Mouse (Mus musculus) neural tube, embryonic 11.5 days (tissue): ENCODE measurements around the gene Hsh2d. TPM values are rescaled to one million over a fixed set of nuclear protein-coding genes. Genes with fewer than 3 reads are reported as not detected.

Source experiments
- ATAC-seq: fragments of 200-750 bp; cut with Nextera tagmentation; 2 replicates; pipeline ENCODE4 v1.8.0; 2017; ENCODE audit warnings: moderate number of reproducible peaks, mild to moderate bottlenecking, moderate TSS enrichment, moderate library complexity; ENCODE audit not compliant: insufficient read depth, low FRiP score, low TSS enrichment
- DNase-seq: peaks from one replicate; pipeline ENCODE4 v3.0.0-alpha.2; 2015; ENCODE audit warnings: low spot score
- H3K27ac ChIP-seq: fragments of 300-500 bp; sonication (generic); 2 replicates; pipeline ENCODE4 v1.5.1; 2014; ENCODE audit warnings: low read depth, mild to moderate bottlenecking, low read length
- H3K27me3 ChIP-seq: fragments of 300-500 bp; sonication (generic); 2 replicates; pipeline ENCODE4 v1.6.1; 2014; ENCODE audit warnings: mild to moderate bottlenecking, low read length, mixed read lengths; ENCODE audit not compliant: control insufficient read depth, insufficient read depth
- H3K36me3 ChIP-seq: fragments of 300-500 bp; sonication (generic); 2 replicates; pipeline ENCODE4 v1.6.1; 2014; ENCODE audit warnings: mild to moderate bottlenecking, low read length, moderate library complexity, mixed read lengths; ENCODE audit not compliant: control insufficient read depth, insufficient read depth
- H3K4me1 ChIP-seq: fragments of 300-500 bp; sonication (generic); 2 replicates; pipeline ENCODE4 v1.6.1; 2014; ENCODE audit warnings: low read length, mixed read lengths; ENCODE audit not compliant: control insufficient read depth, insufficient read depth
- H3K4me2 ChIP-seq: fragments of 300-500 bp; sonication (generic); 2 replicates; pipeline ENCODE4 v1.6.1; 2014; ENCODE audit warnings: low read depth, mild to moderate bottlenecking, moderate library complexity
- H3K4me3 ChIP-seq: fragments of 300-500 bp; sonication (generic); 2 replicates; pipeline ENCODE4 v1.5.1; 2014; ENCODE audit warnings: low read depth, low read length
- H3K9ac ChIP-seq: fragments of 300-500 bp; sonication (generic); 2 replicates; pipeline ENCODE4 v1.6.1; 2014; ENCODE audit warnings: mild to moderate bottlenecking, low read length
- H3K9me3 ChIP-seq: fragments of 300-500 bp; sonication (generic); 2 replicates; pipeline ENCODE4 v1.6.1; 2016; ENCODE audit warnings: low read length; ENCODE audit not compliant: control insufficient read depth
- WGBS: fragments of 180-500 bp; shearing (Covaris S2); extraction: QIAGEN DNeasy Blood & Tissue Kit; methylation state at CpG from one replicate; pipeline ENCODE4 v1.1.7; 2014; 5-methylcytosine and 5-hydroxymethylcytosine counted together
- polyA plus RNA-seq: library from polyadenylated mRNA; unstranded; fragments of >200 nt; fragmentation: Nextera tagmentation; extraction: Ambion mirVana; gene quantifications from 2 replicates; pipeline ENCODE4 v1.2.1, GENCODE M21; 2014

Gene Hsh2d
- polyA plus RNA-seq: not detected in 2 replicates

DNA sequence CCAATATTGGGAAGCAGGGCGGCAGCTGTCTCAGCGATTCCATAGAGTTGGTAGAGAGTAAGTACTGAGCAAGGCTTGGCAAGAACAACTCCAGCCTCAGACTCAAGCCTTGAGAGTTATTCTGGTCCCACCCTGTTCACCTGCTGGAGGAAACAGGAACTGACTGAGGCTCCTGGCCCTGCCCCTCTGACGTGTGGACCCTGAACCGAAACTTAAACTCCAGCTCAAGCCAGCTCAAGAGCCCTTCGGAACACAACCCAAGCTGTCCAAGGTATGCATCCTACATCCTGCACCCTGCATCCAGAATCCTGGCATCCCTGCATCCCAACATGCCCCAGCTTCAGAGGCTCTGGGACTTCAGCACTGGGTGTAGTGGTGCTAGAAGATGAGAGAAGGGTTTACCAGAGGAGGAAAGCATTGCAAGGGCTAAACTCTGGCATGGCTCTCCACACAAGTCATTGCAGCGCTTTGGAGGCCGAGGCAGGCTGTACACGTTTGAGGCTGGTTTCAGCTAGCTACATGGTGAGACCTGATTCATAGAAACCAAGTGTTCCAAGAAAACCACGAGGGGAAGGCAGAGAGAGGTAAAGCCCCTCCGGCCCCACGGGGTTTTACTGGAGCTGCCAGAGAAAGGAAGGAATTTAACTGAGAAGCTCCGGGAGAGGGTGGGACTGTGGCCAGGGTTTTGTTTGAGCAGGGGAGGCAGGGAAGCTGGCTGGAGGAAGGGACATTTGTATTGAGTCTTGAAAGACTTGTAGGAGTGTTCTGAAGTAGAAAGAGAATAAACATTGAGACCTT lies at the start of gene Hsh2d:
TSS of gene Hsh2d (plus strand) at position 222 of the 798 bp plus-strand sequence.
- Histone ChIP-seq H3K36me3 (no peaks in the 10 kb centered on the region), H3K4me1 (no peaks in the 10 kb centered on the region), H3K9ac (no peak within 1 kb of the TSS), H3K27me3 (no peaks in the 10 kb centered on the region), H3K4me3 (no peak within 1 kb of the TSS), H3K4me2 (no peak within 1 kb of the TSS), H3K9me3 (no peaks in the 10 kb centered on the region), H3K27ac (no peak within 1 kb of the TSS)
- ATAC-seq (no peak), DNase-seq (no peak)
- WGBS: 74% methylated on average over 12 of the region's 12 CpGs

DNA sequence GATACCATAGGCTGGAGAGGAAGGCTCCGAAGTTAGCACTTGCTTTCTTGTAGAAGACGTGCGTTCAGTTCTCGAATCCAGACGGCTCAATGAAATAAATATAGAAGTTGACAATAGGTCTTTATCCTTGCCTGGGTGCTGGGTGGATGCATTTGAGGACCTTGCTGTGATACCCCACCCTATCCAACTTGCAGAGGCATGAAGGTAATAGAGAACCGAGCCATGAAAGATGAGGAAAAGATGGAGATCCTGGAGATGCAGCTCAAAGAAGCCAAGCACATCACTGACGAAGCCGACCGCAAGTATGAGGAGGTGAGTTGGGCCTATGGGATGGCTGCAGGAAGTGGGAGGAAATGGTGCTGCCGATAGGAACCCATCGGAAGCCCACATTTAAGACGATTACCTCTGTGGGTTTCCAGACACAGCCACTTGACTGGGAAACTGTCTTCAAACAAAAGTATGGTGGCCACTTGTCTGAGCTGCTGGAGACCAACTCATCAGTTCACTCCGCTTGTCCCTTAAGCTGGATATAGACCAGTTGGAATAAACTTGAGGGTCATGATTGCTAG lies 46.1 kb upstream of the Hsh2d start:
- Histone ChIP-seq H3K4me3 (no peak overlapping the region), H3K9me3 (no peaks in the 10 kb centered on the region), H3K4me2 (no peak overlapping the region), H3K36me3 (peaks cover 29% of the 10 kb centered on the region), H3K9ac (no peak overlapping the region), H3K4me1 (no peaks in the 10 kb centered on the region), H3K27me3 (no peaks in the 10 kb centered on the region), H3K27ac (no peak overlapping the region)
- no peak for DNase-seq
- no peak for ATAC-seq
- 93% methylated on average over 13 of the region's 13 CpGs for WGBS

DNA sequence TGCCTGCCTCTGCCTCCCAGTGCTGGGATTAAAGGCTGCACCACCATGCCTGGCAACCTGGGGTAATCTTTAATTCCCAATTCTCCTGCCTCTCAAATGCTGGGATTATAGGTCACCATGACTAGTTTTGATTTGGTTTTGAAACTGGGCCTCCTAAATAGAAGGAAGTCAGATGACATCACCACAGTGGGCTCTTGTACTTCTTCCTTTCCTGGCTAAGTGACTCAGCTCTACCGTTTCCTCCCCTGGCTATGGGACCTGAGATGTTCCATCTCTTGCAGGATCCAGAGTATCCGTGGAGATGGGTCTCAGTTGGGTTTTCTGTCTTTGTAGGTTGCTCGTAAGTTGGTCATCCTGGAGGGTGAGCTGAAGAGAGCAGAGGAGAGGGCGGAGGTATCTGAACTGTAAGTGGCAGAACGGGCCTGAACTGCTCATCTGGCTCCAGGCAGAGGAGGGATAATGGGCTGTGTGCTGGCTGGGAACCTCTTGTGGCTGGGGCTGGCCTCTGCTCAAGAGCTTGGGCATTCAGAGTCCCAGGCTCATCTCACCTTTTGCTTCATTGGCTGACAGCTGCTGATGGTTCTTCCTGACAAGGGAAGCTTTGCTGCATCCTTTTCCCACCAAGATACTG lies 45.0 kb upstream of the Hsh2d start:
- H3K9me3 ChIP-seq: no peaks in the 10 kb centered on the region
- no peak overlapping the region for H3K9ac ChIP-seq
- no peaks in the 10 kb centered on the region for H3K27me3 ChIP-seq
- no peaks in the 10 kb centered on the region for H3K4me1 ChIP-seq
- WGBS: 91% methylated on average over 5 of the region's 5 CpGs
- peaks cover 29% of the 10 kb centered on the region for H3K36me3 ChIP-seq
- ATAC-seq: no peak
- no peak for DNase-seq
- H3K4me3 ChIP-seq: no peak overlapping the region
- no peak overlapping the region for H3K4me2 ChIP-seq
- H3K27ac ChIP-seq: no peak overlapping the region

DNA sequence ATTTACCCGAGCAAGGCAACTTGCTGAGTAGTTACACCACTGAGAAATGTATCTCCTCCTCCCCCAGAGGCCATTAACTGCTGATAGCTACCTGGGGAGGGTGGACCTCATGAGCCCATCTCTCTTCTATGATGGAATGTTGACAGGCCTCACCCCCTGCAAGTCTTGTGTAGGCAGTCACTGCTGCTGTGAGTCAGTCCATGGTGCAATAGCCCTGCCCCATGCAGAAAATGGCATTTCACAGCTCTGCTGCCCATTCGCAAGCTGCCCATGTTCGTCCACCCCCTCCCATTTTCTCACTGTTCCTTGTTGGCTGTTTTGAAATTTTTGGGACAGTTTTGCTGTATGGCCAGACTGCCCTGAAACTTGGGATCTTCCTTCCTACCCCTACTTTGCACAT lies 43.9 kb upstream of the Hsh2d start:
- no peaks in the 10 kb centered on the region for H3K27me3 ChIP-seq
- no peaks in the 10 kb centered on the region for H3K4me1 ChIP-seq
- no peaks in the 10 kb centered on the region for H3K9me3 ChIP-seq
- 92% methylated on average over 3 of the region's 3 CpGs for WGBS
- no peak overlapping the region for H3K4me3 ChIP-seq
- peaks cover 29% of the 10 kb centered on the region for H3K36me3 ChIP-seq
- no peak overlapping the region for H3K27ac ChIP-seq
- DNase-seq: no peak
- no peak for ATAC-seq
- no peak overlapping the region for H3K4me2 ChIP-seq
- H3K9ac ChIP-seq: no peak overlapping the region

DNA sequence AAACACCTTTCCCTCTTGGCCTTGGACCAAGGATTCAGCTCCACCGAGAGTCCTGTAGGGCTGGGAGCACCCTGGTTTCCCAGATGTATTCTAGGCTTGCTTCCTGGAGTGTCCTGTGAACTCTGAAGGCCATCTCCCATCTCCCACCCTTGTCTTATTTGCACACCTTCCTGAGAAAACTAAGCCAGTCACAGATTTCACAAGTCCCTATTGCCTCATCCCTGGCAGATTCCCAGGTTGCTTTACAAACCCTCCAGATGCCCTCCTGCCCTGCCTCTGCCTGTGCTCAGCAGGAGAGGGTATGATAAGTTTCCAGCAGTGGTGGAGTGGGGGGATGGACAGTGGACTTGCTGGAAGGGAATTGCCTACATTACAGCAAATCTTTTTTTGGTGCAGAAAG lies 43.4 kb upstream of the Hsh2d start:
- ATAC-seq (no peak), DNase-seq (no peak)
- Histone ChIP-seq H3K27ac (no peak overlapping the region), H3K9ac (no peak overlapping the region), H3K4me3 (no peak overlapping the region), H3K36me3 (peaks cover 27% of the 10 kb centered on the region), H3K4me1 (no peaks in the 10 kb centered on the region), H3K27me3 (no peaks in the 10 kb centered on the region), H3K9me3 (no peaks in the 10 kb centered on the region), H3K4me2 (no peak overlapping the region)
- WGBS: 85% methylated on average over 1 of the region's 1 CpGs

DNA sequence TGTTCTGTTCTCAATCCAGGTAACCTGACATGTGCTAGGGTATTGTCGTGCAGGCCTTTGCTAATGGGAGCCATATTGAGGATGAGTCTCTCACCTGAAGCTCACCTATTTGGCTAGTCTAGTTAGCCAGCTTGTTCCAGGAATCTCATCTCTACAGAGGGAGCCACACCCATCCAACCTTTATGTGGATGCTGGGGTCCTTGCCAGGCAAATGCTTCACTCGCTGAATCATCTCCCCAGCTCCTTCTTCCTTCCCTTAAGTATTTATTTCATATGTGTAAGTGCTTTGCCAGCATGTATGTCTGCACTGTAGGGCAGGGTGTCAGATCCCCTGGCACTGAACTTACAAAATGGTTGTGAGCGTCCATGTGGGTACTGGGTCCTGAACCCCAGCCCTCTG lies 42.9 kb upstream of the Hsh2d start:
- Histone ChIP-seq H3K9ac (no peak overlapping the region), H3K9me3 (no peaks in the 10 kb centered on the region), H3K36me3 (peaks cover 27% of the 10 kb centered on the region), H3K27me3 (no peaks in the 10 kb centered on the region), H3K4me2 (no peak overlapping the region), H3K4me3 (no peak overlapping the region), H3K4me1 (no peaks in the 10 kb centered on the region), H3K27ac (no peak overlapping the region)
- ATAC-seq: no peak
- WGBS: 96% methylated on average over 3 of the region's 3 CpGs
- DNase-seq: no peak

DNA sequence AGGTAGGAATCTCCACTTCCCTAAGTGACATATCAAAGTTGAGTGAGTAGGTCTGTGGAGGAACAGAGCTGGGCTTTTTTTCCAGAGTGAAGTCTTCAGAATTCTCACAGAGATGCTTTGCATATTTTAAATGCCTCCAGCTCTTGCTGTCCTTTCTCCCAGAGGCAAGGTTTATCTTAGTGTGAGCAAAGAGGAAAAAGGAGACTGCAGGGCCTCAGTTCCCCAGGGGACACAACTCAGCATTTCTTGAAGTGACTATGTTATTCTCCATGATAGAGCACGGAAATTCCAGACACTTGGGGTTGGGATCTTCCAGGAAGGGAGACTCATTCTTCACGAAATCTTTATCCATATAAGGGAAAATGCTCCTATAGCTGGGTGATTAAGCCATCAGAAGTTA lies 42.2 kb upstream of the Hsh2d start:
- no peak overlapping the region for H3K4me3 ChIP-seq
- peaks cover 26% of the 10 kb centered on the region for H3K36me3 ChIP-seq
- H3K9me3 ChIP-seq: no peaks in the 10 kb centered on the region
- H3K4me2 ChIP-seq: no peak overlapping the region
- WGBS: 87% methylated on average over 2 of the region's 2 CpGs
- ATAC-seq: no peak
- no peaks in the 10 kb centered on the region for H3K27me3 ChIP-seq
- H3K27ac ChIP-seq: no peak overlapping the region
- H3K4me1 ChIP-seq: no peaks in the 10 kb centered on the region
- H3K9ac ChIP-seq: no peak overlapping the region
- no peak for DNase-seq

DNA sequence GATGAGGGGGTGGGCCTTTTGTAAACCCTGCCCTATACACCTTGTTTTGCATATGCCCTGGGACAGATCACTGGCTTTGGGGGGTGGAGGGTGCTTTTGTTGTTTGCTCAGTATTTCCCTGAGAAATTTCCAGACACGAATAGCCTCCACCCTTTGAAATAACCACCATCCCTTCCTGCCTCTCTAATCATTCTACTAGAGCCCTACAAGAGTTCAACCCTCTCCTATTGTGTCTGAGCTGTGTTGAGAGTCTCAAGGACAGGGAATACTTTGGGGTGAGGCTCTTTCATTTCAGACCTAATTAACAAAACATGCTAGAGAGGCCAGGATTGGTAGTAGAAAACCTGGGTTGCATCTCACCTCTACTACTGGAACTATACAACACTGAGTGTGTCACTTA lies 40.4 kb upstream of the Hsh2d start:
- no peak overlapping the region for H3K4me2 ChIP-seq
- H3K4me3 ChIP-seq: no peak overlapping the region
- WGBS: 81% methylated on average over 1 of the region's 1 CpGs
- H3K36me3 ChIP-seq: peaks cover 21% of the 10 kb centered on the region
- ATAC-seq (no peak), DNase-seq (no peak)
- H3K27ac ChIP-seq: no peak overlapping the region
- no peaks in the 10 kb centered on the region for H3K4me1 ChIP-seq
- no peaks in the 10 kb centered on the region for H3K27me3 ChIP-seq
- no peak overlapping the region for H3K9ac ChIP-seq
- H3K9me3 ChIP-seq: no peaks in the 10 kb centered on the region
